Mouse (Mus musculus) hindbrain, embryonic 11.5 days (tissue): Measurements from ENCODE around the gene Haus3. TPM values are rescaled to one million over a fixed set of nuclear protein-coding genes. Genes with fewer than 3 reads are reported as not detected.

Experiments
- ATAC-seq: fragments of 200-750 bp; cut with Nextera tagmentation; 2 replicates; pipeline ENCODE4 v1.8.0; 2017; ENCODE audit warnings: mild to moderate bottlenecking, moderate TSS enrichment, moderate library complexity; ENCODE audit not compliant: low FRiP score
- DNase-seq: peaks from one replicate; pipeline ENCODE4 v3.0.0-alpha.2; 2015; ENCODE audit warnings: low spot score
- H3K27ac ChIP-seq: fragments of 300-500 bp; sonication (generic); 2 replicates; pipeline ENCODE4 v1.5.1; 2014; ENCODE audit warnings: mild to moderate bottlenecking, low read depth, low read length
- H3K27me3 ChIP-seq: fragments of 300-500 bp; sonication (generic); 2 replicates; pipeline ENCODE4 v1.6.1; 2014; ENCODE audit warnings: mild to moderate bottlenecking, low read length, moderate library complexity, mixed read lengths; ENCODE audit not compliant: control insufficient read depth, insufficient read depth
- H3K36me3 ChIP-seq: fragments of 300-500 bp; sonication (generic); 2 replicates; pipeline ENCODE4 v1.6.1; 2014; ENCODE audit warnings: mild to moderate bottlenecking, low read length, moderate library complexity, mixed read lengths; ENCODE audit not compliant: control insufficient read depth, insufficient read depth
- H3K4me1 ChIP-seq: fragments of 300-500 bp; sonication (generic); replicated peaks from 2 replicates; pipeline ENCODE4 v1.6.1; 2014; ENCODE audit warnings: low read length, mixed read lengths; ENCODE audit not compliant: control insufficient read depth, insufficient read depth
- H3K4me2 ChIP-seq: fragments of 300-500 bp; sonication (generic); replicated peaks from 2 replicates; pipeline ENCODE4 v1.6.1; 2014; ENCODE audit warnings: mild to moderate bottlenecking, low read depth, low read length
- H3K4me3 ChIP-seq: fragments of 300-500 bp; sonication (generic); 2 replicates; pipeline ENCODE4 v1.5.1; 2014; ENCODE audit warnings: low read depth, low read length
- H3K9ac ChIP-seq: fragments of 300-500 bp; sonication (generic); 2 replicates; pipeline ENCODE4 v1.6.1; 2014; ENCODE audit warnings: low read depth, low read length
- H3K9me3 ChIP-seq: fragments of 300-500 bp; sonication (generic); 2 replicates; pipeline ENCODE4 v1.6.1; 2016; ENCODE audit warnings: low read length; ENCODE audit not compliant: control insufficient read depth
- WGBS: fragments of 180-500 bp; shearing (Covaris S2); extraction: QIAGEN DNeasy Blood & Tissue Kit; methylation state at CpG from one replicate; pipeline ENCODE4 v1.1.7; 2014; 5-methylcytosine and 5-hydroxymethylcytosine counted together
- polyA plus RNA-seq: library from polyadenylated mRNA; unstranded; fragments of >200 nt; fragmentation: Nextera tagmentation; extraction: Ambion mirVana; gene quantifications from 2 replicates; pipeline ENCODE4 v1.2.1, GENCODE M21; 2014

The Haus3 gene
- polyA plus RNA-seq, 1 experiment from 2014 or later, result 46.9 TPM

DNA sequence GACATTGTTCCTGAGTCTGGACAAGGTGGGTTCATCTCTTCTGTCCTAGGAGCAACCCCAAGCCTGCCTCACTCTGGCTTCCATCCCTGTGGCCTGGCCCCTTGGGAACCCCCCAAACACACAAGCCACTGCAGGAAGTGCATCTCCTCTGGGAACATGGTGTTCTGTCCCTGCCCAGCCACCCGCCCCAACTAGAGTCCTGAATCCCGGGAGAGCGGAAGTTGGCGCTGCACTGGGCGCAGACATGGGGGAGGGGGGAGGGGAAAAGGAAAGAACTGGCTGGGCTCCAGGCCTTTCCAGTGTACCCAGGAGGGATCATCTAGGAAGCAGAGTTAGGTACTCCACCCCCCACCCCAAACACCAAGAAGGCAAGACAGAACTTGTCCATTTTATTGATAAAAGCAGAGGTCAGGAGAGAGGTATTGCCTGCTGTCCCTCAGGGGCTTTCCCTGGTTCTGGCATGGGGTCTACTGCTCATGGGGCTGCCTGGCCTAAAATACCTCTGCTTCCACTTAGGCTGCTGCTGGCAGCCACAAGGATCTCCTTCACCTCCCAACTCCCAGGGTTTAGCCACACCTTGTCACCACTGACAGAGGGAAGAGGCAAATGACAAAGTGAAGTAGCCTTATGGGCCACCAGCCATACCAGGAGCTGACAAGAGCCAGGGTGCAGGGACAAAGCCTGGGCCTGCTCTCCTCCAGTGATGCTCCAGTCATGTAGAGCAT lies 14.0 kb upstream of the Haus3 start:
- whole genome bisulfite sequencing, result 84% methylated on average over 5 of the region's 5 CpGs
- no peak overlapping the region for H3K27ac ChIP-seq
- ATAC-seq (no peak), DNase-seq (no peak)
- H3K4me3 ChIP-seq, result no peak overlapping the region
- H3K9ac ChIP-seq, result no peak overlapping the region
- H3K36me3 ChIP-seq, result no peaks in the 10 kb centered on the region
- no peaks in the 10 kb centered on the region for H3K27me3 ChIP-seq
- no peak overlapping the region for H3K4me2 ChIP-seq
- H3K4me1 ChIP-seq, result peaks cover 9% of the 10 kb centered on the region
- no peaks in the 10 kb centered on the region for H3K9me3 ChIP-seq

DNA sequence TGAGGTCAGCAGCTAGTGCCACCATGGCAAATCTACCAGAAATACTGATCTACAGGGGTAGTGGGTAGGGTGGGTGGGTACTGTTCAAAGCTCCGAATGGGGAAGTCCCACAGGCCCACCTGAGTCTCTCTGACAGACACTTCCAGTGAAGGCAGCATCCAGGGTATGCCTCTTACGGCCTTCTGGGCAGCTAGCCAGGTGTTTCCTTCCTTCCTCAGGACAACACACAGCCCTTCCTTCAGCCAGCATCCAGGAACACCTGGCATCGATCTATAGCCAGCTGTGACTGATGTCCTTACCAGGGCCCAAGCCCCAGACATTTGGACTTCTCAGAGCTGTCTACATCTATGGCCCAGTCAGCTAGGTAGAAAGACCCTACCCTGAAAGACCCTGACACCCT lies 13.2 kb upstream of the Haus3 start:
- Histone ChIP-seq H3K9me3 (no peaks in the 10 kb centered on the region), H3K27ac (no peak overlapping the region), H3K9ac (no peak overlapping the region), H3K27me3 (no peaks in the 10 kb centered on the region), H3K4me3 (no peak overlapping the region), H3K4me1 (peaks cover 8% of the 10 kb centered on the region), H3K36me3 (no peaks in the 10 kb centered on the region), H3K4me2 (no peak overlapping the region)
- WGBS, result 89% methylated on average over 3 of the region's 3 CpGs
- DNase-seq, result no peak
- ATAC-seq, result no peak

DNA sequence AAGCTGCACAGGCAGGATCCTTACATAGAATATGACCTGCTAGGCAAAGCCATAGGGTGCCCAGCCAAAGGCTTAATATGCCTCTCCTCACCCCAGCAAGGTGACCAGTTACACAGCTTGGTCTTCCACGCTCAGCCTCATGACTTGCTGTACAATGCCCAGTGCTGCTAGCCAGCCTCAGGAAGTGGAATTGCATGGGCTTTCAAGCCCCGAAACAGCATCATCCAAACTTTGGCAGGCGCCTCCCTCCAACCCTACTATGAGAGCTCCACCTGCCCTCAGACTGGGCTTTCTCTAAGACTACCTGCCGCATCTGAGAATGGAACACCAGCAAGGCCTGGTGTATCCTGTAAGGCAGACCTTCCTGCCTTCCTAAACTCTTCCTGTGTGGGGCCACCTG lies 8.5 kb upstream of the Haus3 start:
- ATAC-seq (no peak), DNase-seq (no peak)
- H3K9ac ChIP-seq, result no peak overlapping the region
- H3K36me3 ChIP-seq, result no peaks in the 10 kb centered on the region
- H3K9me3 ChIP-seq, result no peaks in the 10 kb centered on the region
- no peaks in the 10 kb centered on the region for H3K27me3 ChIP-seq
- 91% methylated on average over 4 of the region's 4 CpGs for WGBS
- no peak overlapping the region for H3K4me3 ChIP-seq
- no peak overlapping the region for H3K27ac ChIP-seq
- H3K4me2 ChIP-seq, result no peak overlapping the region
- no peaks in the 10 kb centered on the region for H3K4me1 ChIP-seq

DNA sequence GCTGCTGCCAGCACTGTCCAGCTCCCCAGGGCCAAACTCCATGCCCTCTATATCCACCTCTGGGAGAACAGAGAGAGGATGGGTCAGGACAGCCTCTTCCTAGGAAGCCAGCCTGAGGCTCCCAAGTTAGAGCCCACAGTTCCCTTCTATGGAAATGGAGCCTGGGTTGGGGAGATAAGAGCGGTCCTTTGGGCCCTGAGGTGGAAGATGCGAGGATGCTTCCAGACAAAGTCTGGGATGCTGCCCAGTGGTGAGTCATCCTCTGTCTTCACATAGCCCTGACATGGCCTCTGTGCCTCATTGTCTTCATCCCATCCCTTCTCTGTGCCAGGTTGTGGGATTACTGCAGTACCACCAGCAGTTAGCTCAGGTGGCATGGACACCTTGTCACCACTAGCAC lies 7.8 kb upstream of the Haus3 start:
- H3K9ac ChIP-seq, result no peak overlapping the region
- H3K27me3 ChIP-seq, result no peaks in the 10 kb centered on the region
- 96% methylated on average over 2 of the region's 2 CpGs for whole genome bisulfite sequencing
- no peaks in the 10 kb centered on the region for H3K36me3 ChIP-seq
- H3K27ac ChIP-seq, result no peak overlapping the region
- ATAC-seq, result no peak
- no peaks in the 10 kb centered on the region for H3K9me3 ChIP-seq
- no peaks in the 10 kb centered on the region for H3K4me1 ChIP-seq
- DNase-seq, result no peak
- H3K4me2 ChIP-seq, result no peak overlapping the region
- H3K4me3 ChIP-seq, result no peak overlapping the region

GRCm38 (mm10) chr5:34176691-34177090 lies 7.4 kb upstream of the Haus3 start:
- Histone ChIP-seq H3K27me3 (no peaks in the 10 kb centered on the region), H3K9me3 (no peaks in the 10 kb centered on the region), H3K4me2 (no peak overlapping the region), H3K27ac (no peak overlapping the region), H3K36me3 (no peaks in the 10 kb centered on the region), H3K4me1 (no peaks in the 10 kb centered on the region), H3K9ac (no peak overlapping the region), H3K4me3 (no peak overlapping the region)
- WGBS, result 64% methylated on average over 10 of the region's 10 CpGs
- no peak for DNase-seq
- ATAC-seq, result no peak

- no peak for DNase-seq
- no peak overlapping the region for H3K27ac ChIP-seq
- 26% methylated on average over 5 of the region's 5 CpGs for WGBS
Observed at GRCm38 (mm10) chr5:34175403-34175694, 6.0 kb upstream of the Haus3 start.

GRCm38 (mm10) chr5:34174550-34175402 lies 5.4 kb upstream of the Haus3 start:
- Histone ChIP-seq H3K4me2 (no peak overlapping the region), H3K4me1 (no peaks in the 10 kb centered on the region), H3K4me3 (no peak overlapping the region), H3K9ac (no peak overlapping the region), H3K27me3 (no peaks in the 10 kb centered on the region), H3K9me3 (no peaks in the 10 kb centered on the region), H3K27ac (no peak overlapping the region), H3K36me3 (no peaks in the 10 kb centered on the region)
- WGBS, result 64% methylated on average over 5 of the region's 5 CpGs
- DNase-seq, result no peak
- ATAC-seq, result no peak

More at GRCm38 (mm10) chr5:34175403-34175694, 6.0 kb upstream of the Haus3 start:
- no peak overlapping the region for H3K4me3 ChIP-seq
- ATAC-seq, result no peak
- no peaks in the 10 kb centered on the region for H3K36me3 ChIP-seq
- no peaks in the 10 kb centered on the region for H3K9me3 ChIP-seq
- no peak overlapping the region for H3K4me2 ChIP-seq
- no peaks in the 10 kb centered on the region for H3K4me1 ChIP-seq
- H3K9ac ChIP-seq, result no peak overlapping the region
- no peaks in the 10 kb centered on the region for H3K27me3 ChIP-seq

DNA sequence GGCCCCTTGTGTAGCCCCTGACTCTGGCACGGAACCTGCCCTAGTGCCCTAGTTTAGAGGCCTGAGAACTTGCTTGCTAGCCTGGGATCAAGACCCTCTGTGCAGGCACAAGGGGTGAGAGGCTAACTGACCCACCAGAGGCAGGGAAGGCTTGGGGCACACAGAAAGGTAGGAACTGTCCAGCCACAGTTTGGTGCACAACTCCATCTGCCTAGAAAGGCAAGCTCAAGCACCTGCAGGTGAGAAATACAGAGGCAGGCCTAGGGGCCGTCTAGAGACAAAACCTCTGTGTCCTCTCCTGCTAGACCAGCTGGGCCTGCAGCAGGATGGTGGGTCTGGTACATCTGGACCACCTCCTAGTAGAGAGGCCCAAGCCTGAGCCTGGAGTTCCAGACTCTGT lies 4.7 kb upstream of the Haus3 start:
- Histone ChIP-seq H3K4me3 (no peak overlapping the region), H3K4me1 (no peaks in the 10 kb centered on the region), H3K36me3 (no peaks in the 10 kb centered on the region), H3K9me3 (no peaks in the 10 kb centered on the region), H3K27ac (no peak overlapping the region), H3K9ac (no peak overlapping the region), H3K27me3 (no peaks in the 10 kb centered on the region), H3K4me2 (no peak overlapping the region)
- no peak for DNase-seq
- WGBS, result 80% methylated on average over 2 of the region's 2 CpGs
- no peak for ATAC-seq

DNA sequence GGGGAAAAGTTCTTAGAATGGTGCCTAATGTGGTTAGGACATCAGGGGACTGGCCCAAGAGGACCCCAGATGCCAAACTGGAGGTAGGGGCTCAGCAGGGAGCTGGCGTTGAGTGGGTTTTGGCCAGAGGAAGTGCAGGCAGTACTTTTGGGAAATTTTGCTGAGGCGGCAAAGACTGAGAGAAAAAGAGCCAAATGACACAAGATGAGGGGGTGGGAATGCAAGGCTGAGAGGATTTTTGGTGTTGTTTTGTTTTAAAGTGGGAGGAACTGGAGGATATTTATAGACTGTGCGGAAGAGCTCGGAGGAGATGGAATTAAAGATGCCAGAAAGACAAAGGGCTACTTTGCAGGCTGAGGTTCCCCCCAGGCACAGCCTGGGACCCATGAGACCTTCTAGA lies 1.4 kb upstream of the Haus3 start:
- no peak overlapping the region for H3K9ac ChIP-seq
- no peak overlapping the region for H3K4me2 ChIP-seq
- H3K36me3 ChIP-seq, result no peaks in the 10 kb centered on the region
- no peak overlapping the region for H3K27ac ChIP-seq
- H3K27me3 ChIP-seq, result no peaks in the 10 kb centered on the region
- DNase-seq, result no peak
- ATAC-seq, result no peak
- WGBS, result 88% methylated on average over 4 of the region's 4 CpGs
- H3K4me1 ChIP-seq, result no peaks in the 10 kb centered on the region; the same call in 1 of the 2 replicates
- H3K9me3 ChIP-seq, result no peaks in the 10 kb centered on the region
- H3K4me3 ChIP-seq, result no peak overlapping the region
